Mouse (Mus musculus): ENCODE results near the gene Xxylt1. TPM values are rescaled to one million over a fixed set of nuclear protein-coding genes. Genes with fewer than 3 reads are reported as not detected.

Xxylt1 gene
- total RNA-seq, 1 experiment, result 22.6 TPM

DNA sequence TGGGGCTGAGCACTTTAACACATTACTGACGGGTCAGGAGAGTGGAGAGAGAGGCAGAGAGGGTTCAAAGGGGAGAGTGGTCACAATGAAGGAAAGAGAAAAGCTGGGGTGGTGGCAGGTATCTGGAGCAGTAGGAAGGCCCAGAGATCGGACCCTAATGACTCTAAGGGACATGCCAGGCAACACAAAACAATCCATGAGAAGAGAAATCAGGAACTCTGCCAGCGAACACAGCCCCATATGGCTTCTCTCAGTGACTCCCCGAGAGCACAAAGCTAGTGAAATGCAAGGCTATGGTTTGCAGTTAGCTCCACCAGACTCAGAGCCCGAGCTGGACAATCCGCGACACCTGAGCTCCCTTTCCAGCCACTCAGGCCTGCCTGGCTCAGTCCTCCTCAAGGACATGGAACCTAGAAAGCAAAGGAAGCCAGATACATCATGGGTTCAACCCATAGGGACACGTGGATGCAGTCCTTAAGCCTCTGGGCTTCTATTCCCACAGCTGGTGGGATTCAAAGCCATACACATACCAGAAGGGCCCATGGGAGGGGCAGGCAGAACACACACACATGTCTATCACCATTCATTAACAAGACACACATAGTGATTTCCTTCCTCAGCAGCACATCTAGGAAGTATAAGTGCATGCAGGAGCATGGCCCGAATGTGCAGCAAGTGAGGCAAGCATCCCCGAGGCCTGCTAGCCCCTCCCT lies 33.9 kb downstream of the Xxylt1 start:
- no peaks in the 10 kb centered on the region for H3K9me3 ChIP-seq (ENCODE audit: control insufficient read depth, insufficient read depth, low read depth, low read length)
- in situ Hi-C loops (cut with MboI; ENCODE audit: low sequenced_read_pairs in 2 of 2, unreplicated experiment in 2 of 2), result no loop called here
- no peak overlapping the region for H3K9ac ChIP-seq (ENCODE audit: insufficient read depth, low read depth, low read length, poor library complexity, severe bottlenecking)
- H3K36me3 ChIP-seq (ENCODE audit: control insufficient read depth, insufficient read depth, low read length, poor library complexity, severe bottlenecking), result no peaks in the 10 kb centered on the region
- TF ChIP-seq HCFC1 (IDR thresholded peaks at IDR 0.05; ENCODE audit: borderline replicate concordance, insufficient read depth, low read length) (no peak), ZC3H11A (IDR thresholded peaks at IDR 0.05; ENCODE audit: borderline replicate concordance, low read depth, low read length) (no peak), MAFK (IDR thresholded peaks at IDR 0.05; ENCODE audit: insufficient read depth, low read depth, low read length) (no peak), CHD2 (IDR thresholded peaks at IDR 0.05; ENCODE audit: low read depth, low read length) (no peak), ZNF384 (IDR thresholded peaks at IDR 0.05; ENCODE audit: low read depth, low read length) (no peak)
- H3K4me3 ChIP-seq (ENCODE audit: insufficient read depth in 1 of 2, low read depth in 1 of 2, low read length in 2 of 2, poor library complexity in 1 of 2, severe bottlenecking in 1 of 2), result no peak overlapping the region
- no peak overlapping the region for H3K27ac ChIP-seq (ENCODE audit: insufficient read depth, low read depth, low read length, poor library complexity, severe bottlenecking)
- no peak for DNase-seq (ENCODE audit: low read depth, low spot score)
- 0 out of 4 replicates have a peak, but pooled peaks cover 0 to 2% of the 10 kb centered on the region in 2 experiments for H3K4me1 ChIP-seq (ENCODE audit: control insufficient read depth in 2 of 2, insufficient read depth in 2 of 2, low read length in 2 of 2, poor library complexity in 1 of 2)

- Histone ChIP-seq H3K36me3 (ENCODE audit: control insufficient read depth, insufficient read depth, low read length, poor library complexity, severe bottlenecking) (no peaks in the 10 kb centered on the region), H3K4me1 (ENCODE audit: control insufficient read depth in 2 of 2, insufficient read depth in 2 of 2, low read length in 2 of 2, poor library complexity in 1 of 2) (no peaks in the 10 kb centered on the region), H3K9ac (ENCODE audit: insufficient read depth, low read depth, low read length, poor library complexity, severe bottlenecking) (no peak overlapping the region), H3K9me3 (ENCODE audit: control insufficient read depth, insufficient read depth, low read depth, low read length) (no peaks in the 10 kb centered on the region), H3K27ac (ENCODE audit: insufficient read depth, low read depth, low read length, poor library complexity, severe bottlenecking) (no peak overlapping the region), H3K4me3 (ENCODE audit: insufficient read depth in 1 of 2, low read depth in 1 of 2, low read length in 2 of 2, poor library complexity in 1 of 2, severe bottlenecking in 1 of 2) (no peak overlapping the region)
- DNase-seq (ENCODE audit: low read depth, low spot score), result no peak
- in situ Hi-C loops (cut with MboI; ENCODE audit: low sequenced_read_pairs in 2 of 2, unreplicated experiment in 2 of 2), result no loop called here
- TF ChIP-seq CHD2 (IDR thresholded peaks at IDR 0.05; ENCODE audit: low read depth, low read length) (no peak), HCFC1 (IDR thresholded peaks at IDR 0.05; ENCODE audit: borderline replicate concordance, insufficient read depth, low read length) (no peak), ZNF384 (IDR thresholded peaks at IDR 0.05; ENCODE audit: low read depth, low read length) (no peak), MAFK (IDR thresholded peaks at IDR 0.05; ENCODE audit: insufficient read depth, low read depth, low read length) (no peak), ZC3H11A (IDR thresholded peaks at IDR 0.05; ENCODE audit: borderline replicate concordance, low read depth, low read length) (no peak)
These were observed 35.0 kb downstream of the Xxylt1 start for GRCm38 (mm10) chr16:31046217-31046659.

GRCm38 (mm10) chr16:31045211-31045610 lies 36.0 kb downstream of the Xxylt1 start:
- no peak overlapping the region for H3K27ac ChIP-seq (ENCODE audit: insufficient read depth, low read depth, low read length, poor library complexity, severe bottlenecking)
- H3K9me3 ChIP-seq (ENCODE audit: control insufficient read depth, insufficient read depth, low read depth, low read length), result no peaks in the 10 kb centered on the region
- in situ Hi-C loops (cut with MboI; ENCODE audit: low sequenced_read_pairs in 2 of 2, unreplicated experiment in 2 of 2), result no loop called here
- H3K36me3 ChIP-seq (ENCODE audit: control insufficient read depth, insufficient read depth, low read length, poor library complexity, severe bottlenecking), result no peaks in the 10 kb centered on the region
- no peaks in the 10 kb centered on the region for H3K4me1 ChIP-seq (ENCODE audit: control insufficient read depth in 2 of 2, insufficient read depth in 2 of 2, low read length in 2 of 2, poor library complexity in 1 of 2)
- H3K9ac ChIP-seq (ENCODE audit: insufficient read depth, low read depth, low read length, poor library complexity, severe bottlenecking), result no peak overlapping the region
- TF ChIP-seq ZC3H11A (IDR thresholded peaks at IDR 0.05; ENCODE audit: borderline replicate concordance, low read depth, low read length), result no peak
- TF ChIP-seq HCFC1 (IDR thresholded peaks at IDR 0.05; ENCODE audit: borderline replicate concordance, insufficient read depth, low read length), result no peak
- no peak for TF ChIP-seq CHD2 (IDR thresholded peaks at IDR 0.05; ENCODE audit: low read depth, low read length)
- DNase-seq (ENCODE audit: low read depth, low spot score), result no peak
- no peak overlapping the region for H3K4me3 ChIP-seq (ENCODE audit: insufficient read depth in 1 of 2, low read depth in 1 of 2, low read length in 2 of 2, poor library complexity in 1 of 2, severe bottlenecking in 1 of 2)

DNA sequence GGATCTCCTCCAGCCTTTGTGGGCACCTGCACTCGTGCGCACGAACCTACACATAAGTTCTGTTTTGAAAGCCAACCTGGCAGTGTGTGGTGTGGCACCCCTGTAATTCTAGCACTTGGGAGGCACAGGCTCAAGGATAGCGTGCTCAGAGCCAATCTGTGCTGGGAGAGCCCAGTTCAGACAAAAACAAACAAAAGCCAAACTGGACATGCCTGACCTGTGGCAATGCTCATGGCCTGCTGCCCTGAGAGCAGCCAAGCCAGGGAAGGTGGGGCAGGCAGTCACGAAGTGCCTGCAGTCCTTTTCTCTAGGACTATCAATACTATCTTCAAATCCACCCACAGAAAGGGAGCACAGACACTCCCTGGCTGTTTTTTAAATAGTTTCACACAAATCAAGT lies 38.1 kb downstream of the Xxylt1 start:
- H3K36me3 ChIP-seq (ENCODE audit: control insufficient read depth, insufficient read depth, low read length, poor library complexity, severe bottlenecking), result no peaks in the 10 kb centered on the region
- no peak overlapping the region for H3K27ac ChIP-seq (ENCODE audit: insufficient read depth, low read depth, low read length, poor library complexity, severe bottlenecking)
- no peaks in the 10 kb centered on the region for H3K4me1 ChIP-seq (ENCODE audit: control insufficient read depth in 2 of 2, insufficient read depth in 2 of 2, low read length in 2 of 2, poor library complexity in 1 of 2)
- no peaks in the 10 kb centered on the region for H3K9me3 ChIP-seq (ENCODE audit: control insufficient read depth, insufficient read depth, low read depth, low read length)
- no peak overlapping the region for H3K9ac ChIP-seq (ENCODE audit: insufficient read depth, low read depth, low read length, poor library complexity, severe bottlenecking)
- DNase-seq (ENCODE audit: low read depth, low spot score), result no peak
- H3K4me3 ChIP-seq (ENCODE audit: insufficient read depth in 1 of 2, low read depth in 1 of 2, low read length in 2 of 2, poor library complexity in 1 of 2, severe bottlenecking in 1 of 2), result no peak overlapping the region
- in situ Hi-C loops (cut with MboI; ENCODE audit: low sequenced_read_pairs in 2 of 2, unreplicated experiment in 2 of 2), result no loop called here
- no peak for TF ChIP-seq ZNF384 (IDR thresholded peaks at IDR 0.05; ENCODE audit: low read depth, low read length)
- no peak for TF ChIP-seq HCFC1 (IDR thresholded peaks at IDR 0.05; ENCODE audit: borderline replicate concordance, insufficient read depth, low read length)
- TF ChIP-seq CHD2 (IDR thresholded peaks at IDR 0.05; ENCODE audit: low read depth, low read length), result no peak
- TF ChIP-seq MAFK (IDR thresholded peaks at IDR 0.05; ENCODE audit: insufficient read depth, low read depth, low read length), result no peak
- TF ChIP-seq ZC3H11A (IDR thresholded peaks at IDR 0.05; ENCODE audit: borderline replicate concordance, low read depth, low read length), result no peak
